Mouse (Mus musculus) bone marrow macrophage, adult 2 months (primary cell): ENCODE results near the gene Arhgef28.

Experiments used
- CTCF ChIP-seq: IDR thresholded peaks from 2 replicates; pipeline ENCODE4 v1.5.1; 2012; ENCODE audit warnings: low read depth, mild to moderate bottlenecking, low read length, moderate library complexity
- POLR2A ChIP-seq: IDR thresholded peaks from 2 replicates; pipeline ENCODE4 v1.6.1; 2012; ENCODE audit warnings: mild to moderate bottlenecking, low read depth, low read length, borderline replicate concordance

DNA sequence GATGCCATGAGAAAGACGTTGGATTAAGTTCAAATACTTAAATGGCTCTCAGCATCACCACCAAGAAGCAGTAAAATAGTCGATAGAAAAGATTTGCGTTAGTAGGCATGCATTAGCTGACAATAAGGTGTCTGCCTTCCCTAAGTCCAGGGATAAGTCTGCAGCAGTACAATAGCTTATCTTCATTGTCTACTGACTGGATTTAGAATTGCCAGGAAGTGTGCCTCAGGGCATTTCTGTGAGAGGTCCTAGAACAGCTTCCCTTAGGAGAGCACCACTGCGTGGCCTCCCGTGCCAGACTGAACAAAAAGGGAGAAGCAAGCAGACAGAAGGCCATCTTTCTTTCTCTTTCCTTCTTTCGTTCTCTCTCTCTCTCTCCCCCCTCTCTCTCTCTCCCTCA lies 252.2 kb downstream of the Arhgef28 start:
- TF ChIP-seq POLR2A (no peak), CTCF (no peak)
